Mouse (Mus musculus) heart, embryonic 14.5 days (tissue): ENCODE measurements around the gene Defa25. TPM values are rescaled to one million over a fixed set of nuclear protein-coding genes. Genes with fewer than 3 reads are reported as not detected.
"Not testable (repeated sequence)": the region's sequence is repeated elsewhere in the genome, so short reads cannot be mapped to it uniquely, and the experiment has no call there.

Source experiments
- ATAC-seq: fragments of 200-750 bp; cut with Nextera tagmentation; 2 replicates; pipeline ENCODE4 v1.8.0; 2017; ENCODE audit warnings: low read depth, moderate TSS enrichment; ENCODE audit not compliant: insufficient number of reproducible peaks, insufficient read depth, low FRiP score
- H3K27ac ChIP-seq, 2 experiments: fragments of 200-500 bp in 1 of 2; fragments of 300-500 bp in 1 of 2; sonication (generic) in 1 of 2; replicated peaks in 1 of 2; 2 replicates each; pipeline ENCODE4 v1.5.1; 2012 to 2014; ENCODE audit warnings: low read depth in 2 of 2, low read length in 2 of 2, control low read depth in 1 of 2, mild to moderate bottlenecking in 1 of 2, mixed read lengths in 1 of 2; ENCODE audit not compliant: control insufficient read depth in 1 of 2, insufficient read depth in 1 of 2
- H3K27me3 ChIP-seq: fragments of 300-500 bp; sonication (generic); 2 replicates; pipeline ENCODE4 v1.6.1; 2014; ENCODE audit warnings: mild to moderate bottlenecking, low read length, control low read depth; ENCODE audit not compliant: control insufficient read depth, insufficient read depth
- H3K36me3 ChIP-seq: fragments of 300-500 bp; sonication (generic); 2 replicates; pipeline ENCODE4 v1.6.1; 2014; ENCODE audit warnings: mild to moderate bottlenecking, control low read depth, low read length, mixed read lengths; ENCODE audit not compliant: control insufficient read depth, insufficient read depth
- H3K4me1 ChIP-seq, 2 experiments: fragments of 200-500 bp in 1 of 2; fragments of 300-500 bp in 1 of 2; sonication (generic) in 1 of 2; 2 replicates each; pipeline ENCODE4 v1.6.1; 2012 to 2014; ENCODE audit warnings: low read length in 2 of 2, control low read depth in 1 of 2, mixed read lengths in 1 of 2; ENCODE audit not compliant: control insufficient read depth in 2 of 2, insufficient read depth in 2 of 2
- H3K4me2 ChIP-seq: fragments of 300-500 bp; sonication (generic); 2 replicates; pipeline ENCODE4 v1.6.1; 2014; ENCODE audit warnings: mild to moderate bottlenecking, low read length
- H3K4me3 ChIP-seq, 2 experiments: fragments of 200-500 bp in 1 of 2; fragments of 300-500 bp in 1 of 2; sonication (generic) in 1 of 2; 2 replicates each; pipeline ENCODE4 v1.5.1; 2012 to 2014; ENCODE audit warnings: low read length in 2 of 2, mild to moderate bottlenecking in 2 of 2, control low read depth in 1 of 2, low read depth in 1 of 2, moderate library complexity in 1 of 2; ENCODE audit not compliant: control insufficient read depth in 1 of 2, insufficient read depth in 1 of 2
- H3K9ac ChIP-seq: fragments of 300-500 bp; sonication (generic); 2 replicates; pipeline ENCODE4 v1.6.1; 2014; ENCODE audit warnings: mild to moderate bottlenecking, low read length
- H3K9me3 ChIP-seq: fragments of 300-500 bp; sonication (generic); 2 replicates; pipeline ENCODE4 v1.6.1; 2016; ENCODE audit warnings: low read length, control low read depth; ENCODE audit not compliant: control insufficient read depth
- WGBS: fragments of 180-500 bp; shearing (Covaris S2); extraction: QIAGEN DNeasy Blood & Tissue Kit; methylation state at CpG from one replicate; pipeline ENCODE4 v1.1.7; 2014; 5-methylcytosine and 5-hydroxymethylcytosine counted together
- polyA plus RNA-seq: library from polyadenylated mRNA; unstranded; fragments of >200 nt; fragmentation: Nextera tagmentation; extraction: Ambion mirVana; gene quantifications from 2 replicates; pipeline ENCODE4 v1.2.1, GENCODE M21; 2014

Gene Defa25
- polyA plus RNA-seq, result not detected in 2 replicates

- not testable (repeated sequence) for H3K27me3 ChIP-seq, H3K4me2 ChIP-seq, H3K36me3 ChIP-seq, H3K4me3 ChIP-seq, H3K4me1 ChIP-seq, H3K9me3 ChIP-seq, H3K9ac ChIP-seq, H3K27ac ChIP-seq, ATAC-seq
These were observed at the start of gene Defa25 for GRCm38 (mm10) chr8:21084142-21084541. Gene Defa25, plus strand, starts transcription at chr8:21084442.

- not testable (repeated sequence) for H3K27ac ChIP-seq, H3K4me3 ChIP-seq, H3K27me3 ChIP-seq, H3K4me2 ChIP-seq, H3K4me1 ChIP-seq, ATAC-seq, H3K9me3 ChIP-seq, H3K36me3 ChIP-seq, H3K9ac ChIP-seq
- WGBS, result no CpG with 5 or more reads among the region's 1 CpGs
These were observed 29.5 kb upstream of the Defa25 start, which contains the start of gene Defa23 for GRCm38 (mm10) chr8:21054747-21055146. Gene Defa23, plus strand, starts transcription at chr8:21055047.

DNA sequence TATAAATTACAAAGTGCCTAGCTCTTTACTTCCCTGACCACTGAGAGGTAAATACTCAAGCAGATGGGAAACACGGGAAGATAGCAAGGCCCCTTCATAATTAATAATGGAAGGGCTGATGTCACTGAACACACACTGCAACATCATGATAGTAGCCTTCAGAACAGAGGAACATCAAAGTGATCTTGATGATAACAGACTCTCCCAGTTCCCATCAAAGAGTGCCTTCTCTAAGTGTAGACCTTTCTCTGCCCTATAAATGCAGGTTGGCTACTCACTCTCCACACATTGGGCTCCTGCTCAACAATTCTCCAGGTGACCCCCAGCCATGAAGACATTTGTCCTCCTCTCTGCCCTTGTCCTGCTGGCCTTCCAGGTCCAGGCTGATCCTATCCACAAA, 19.5 kb upstream of the Defa25 start, which contains the start of gene Defa35:
TSS of gene Defa35 (plus strand) at position 301 of the 400 bp plus-strand sequence.
- not testable (repeated sequence) for H3K9ac ChIP-seq, H3K36me3 ChIP-seq, ATAC-seq, H3K4me3 ChIP-seq, H3K27ac ChIP-seq, H3K4me2 ChIP-seq, H3K27me3 ChIP-seq, H3K9me3 ChIP-seq, H3K4me1 ChIP-seq
- 76% methylated on average over 1 of the region's 1 CpGs for WGBS

DNA sequence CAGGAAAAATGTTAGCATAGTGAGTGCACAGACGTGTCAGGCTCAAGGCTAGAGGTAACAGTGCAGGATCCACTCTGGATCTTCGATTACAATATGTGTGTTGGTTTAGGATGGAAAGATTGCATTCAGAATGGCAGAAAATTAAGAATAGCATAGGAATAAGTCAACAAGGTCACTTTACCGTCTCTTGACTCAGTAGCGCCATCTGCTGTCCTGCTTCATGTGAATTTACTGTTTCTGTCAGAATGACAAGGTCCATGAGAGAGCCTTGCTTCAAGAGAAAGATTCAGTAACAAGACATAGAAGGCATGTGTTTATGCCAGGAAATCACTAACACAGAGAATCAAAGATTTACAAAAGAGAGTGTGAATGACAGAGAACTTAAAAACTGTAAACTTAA, 8.9 kb downstream of the Defa25 start:
- no peaks in the 10 kb centered on the region for H3K27me3 ChIP-seq
- 35% methylated on average over 4 of the region's 4 CpGs for WGBS
- ATAC-seq, result no peak

GRCm38 (mm10) chr8:21095950-21096349, 11.7 kb downstream of the Defa25 start, which contains the start of gene Gm14851:
Gene Gm14851, minus strand, starts transcription at chr8:21096050.
- not testable (repeated sequence) for H3K4me3 ChIP-seq, H3K27me3 ChIP-seq, H3K4me1 ChIP-seq, H3K36me3 ChIP-seq, H3K9ac ChIP-seq, ATAC-seq, H3K9me3 ChIP-seq, H3K4me2 ChIP-seq, H3K27ac ChIP-seq
- 60% methylated on average over 1 of the region's 2 CpGs for WGBS

More for the DNA sequence above, 8.9 kb downstream of the Defa25 start:
- Histone ChIP-seq H3K36me3 (no peaks in the 10 kb centered on the region), H3K9ac (no peak overlapping the region), H3K4me2 (no peak overlapping the region), H3K4me1 (no peaks in the 10 kb centered on the region), H3K4me3 (no peak overlapping the region), H3K9me3 (no peaks in the 10 kb centered on the region), H3K27ac (no peak overlapping the region)

DNA sequence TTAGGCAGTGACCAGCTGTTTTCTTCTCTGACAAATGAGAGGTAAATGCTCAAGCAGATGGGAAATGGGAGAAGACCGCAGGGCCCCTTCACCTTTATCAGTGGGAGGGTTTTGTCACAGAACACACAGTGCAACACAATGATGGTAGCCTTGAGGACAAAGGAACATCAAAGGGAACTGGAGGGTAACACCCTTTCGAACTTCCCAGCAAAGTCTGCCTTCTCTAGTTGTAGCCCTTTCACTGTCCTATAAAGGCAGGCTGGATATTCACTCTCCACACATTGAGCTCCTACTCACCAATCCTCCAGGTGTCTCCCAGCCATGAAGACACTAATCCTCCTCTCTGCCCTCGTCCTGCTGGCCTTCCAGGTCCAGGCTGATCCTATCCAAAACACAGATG, 50.1 kb downstream of the Defa25 start, which contains the start of gene Defa30:
TSS of gene Defa30 (plus strand) at position 301 of the 400 bp plus-strand sequence.
- H3K4me1 ChIP-seq, ATAC-seq, H3K27ac ChIP-seq, H3K27me3 ChIP-seq, H3K4me2 ChIP-seq, H3K36me3 ChIP-seq, H3K9me3 ChIP-seq, H3K9ac ChIP-seq, H3K4me3 ChIP-seq: not testable (repeated sequence)
- WGBS, result 45% methylated on average over 3 of the region's 3 CpGs

Other genes starting within 250 kb of the Defa25 start
- not detected in 2 replicates for gene Defb33, start 191.8 kb upstream of the Defa25 start, polyA plus RNA-seq
- not detected in 2 replicates for gene Gm15056, start 181.8 kb upstream of the Defa25 start, polyA plus RNA-seq
- gene Gm6040, start 162.4 kb upstream of the Defa25 start, polyA plus RNA-seq, result not detected in 2 replicates
- not detected in 2 replicates for gene AY761185, start 139.7 kb upstream of the Defa25 start, polyA plus RNA-seq
- not detected in 2 replicates for gene Defa21, start 58.9 kb upstream of the Defa25 start, polyA plus RNA-seq
- not detected in 2 replicates for gene Defa23, start 29.4 kb upstream of the Defa25 start, polyA plus RNA-seq
- gene Defa35, start 19.4 kb upstream of the Defa25 start, polyA plus RNA-seq, result not detected in 2 replicates
- not detected in 2 replicates for gene Gm14851, start 11.6 kb downstream of the Defa25 start, polyA plus RNA-seq
- not detected in 2 replicates for gene Defa30, start 50.2 kb downstream of the Defa25 start, polyA plus RNA-seq
- not detected in 2 replicates for gene Defa22, start 77.8 kb downstream of the Defa25 start, polyA plus RNA-seq
- gene Defa31, start 107.2 kb downstream of the Defa25 start, polyA plus RNA-seq, result not detected in 2 replicates
- not detected in 2 replicates for gene Gm15293, start 117.1 kb downstream of the Defa25 start, polyA plus RNA-seq
- gene Gm15292, start 165.3 kb downstream of the Defa25 start, polyA plus RNA-seq, result not detected in 2 replicates
- not detected in 2 replicates for gene Defa27, start 231.1 kb downstream of the Defa25 start, polyA plus RNA-seq
- not detected in 2 replicates for gene Defa29, start 242.6 kb downstream of the Defa25 start, polyA plus RNA-seq